Comparison of ENCODE assay signal across 27 mouse cellular contexts in the genomic region with DNA sequence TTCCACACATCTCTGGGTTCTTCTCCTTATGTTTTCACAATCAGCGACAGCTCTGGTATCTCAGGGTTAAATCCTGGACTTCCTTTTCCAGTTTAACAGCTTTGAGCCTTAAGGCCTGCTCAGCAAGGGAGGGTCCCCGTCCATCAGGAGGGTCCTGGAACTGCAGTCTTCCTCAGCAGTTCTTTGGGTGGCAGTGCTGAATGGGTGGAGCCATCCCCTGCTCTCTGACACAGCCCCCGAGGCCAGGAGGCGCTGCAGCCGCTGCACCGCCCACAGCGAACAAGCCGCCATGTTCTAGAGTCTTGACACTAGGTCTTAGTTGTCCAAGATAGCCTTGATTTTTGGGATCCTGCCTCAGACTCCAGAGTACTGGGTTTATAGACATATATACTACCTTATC. TPM values are rescaled to one million over a fixed set of nuclear protein-coding genes. Genes with fewer than 3 reads are reported as not detected.
DNase-seq lines count a peak whose midpoint lies in the region; TF ChIP-seq lines count a peak whose summit lies in the region.
"Had no signal": no experiment of that assay in that cellular context is flagged by ENCODE, and none has a peak within 500 bp of the region (broad histone marks: within the 10 kb centered on the region; RNA-seq: fewer than 3 reads in every experiment).

No protein-coding gene starts in this region.

- no peaks in the 10 kb centered on the region for H3K36me3 ChIP-seq in liver, adult 2 months (ENCODE audit: control insufficient read depth, insufficient read depth, low read length)
- peaks cover 16% of the 10 kb centered on the region; the same call in 1 of the 2 replicates for H3K36me3 ChIP-seq in E14TG2a.4 (ENCODE audit: insufficient read depth, low read length)
- H3K36me3 ChIP-seq: embryonic facial prominence, embryonic 10.5 days; embryonic facial prominence, embryonic 12.5 days; forebrain, embryonic 12.5 days; forebrain, embryonic 15.5 days had no signal

- no peak overlapping the region for H3K4me3 ChIP-seq in liver, adult 2 months (ENCODE audit: insufficient read depth, low read depth, low read length)
- peak overlapping the region; percentile 43 for H3K4me3 ChIP-seq in E14TG2a.4 (replicated peaks; ENCODE audit: low read length)
- H3K4me3 ChIP-seq: embryonic facial prominence, embryonic 10.5 days; embryonic facial prominence, embryonic 12.5 days; forebrain, embryonic 12.5 days; forebrain, embryonic 15.5 days had no signal

- H3K9me3 ChIP-seq in E14TG2a.4 (ENCODE audit: low read length) = no peaks in the 10 kb centered on the region
- H3K9me3 ChIP-seq: embryonic facial prominence, embryonic 10.5 days; embryonic facial prominence, embryonic 12.5 days; forebrain, embryonic 12.5 days; forebrain, embryonic 15.5 days had no signal

- DNase-seq in liver, adult 2 months (ENCODE audit: extremely low read depth, low read depth, low spot score) = no peak
- no peak for DNase-seq in liver
- peak; percentile 83 for DNase-seq in ES-CJ7 (ENCODE audit: low read depth, low spot score)
- peak; percentile 48 for DNase-seq in WW6 (ENCODE audit: low read depth, low spot score)
- no peak for DNase-seq in retina, embryonic 14.5 days (ENCODE audit: low spot score)
- no peak for DNase-seq in spleen, postnatal 14 days (ENCODE audit: low spot score in 2 of 2)
- DNase-seq in ovary, postnatal 36 days (ENCODE audit: low spot score) = no peak
- DNase-seq: adrenal gland, adult 8-10 months; adrenal gland, postnatal 14 days; adrenal gland, postnatal 36 days; cerebellum, adult 11-12 months; cerebellum, adult 2 months; cerebellum, adult 9-10 months; cerebellum, postnatal 10 days; cerebellum, postnatal 25 days; forebrain, postnatal 0 days had no signal

- H3K27me3 ChIP-seq in liver, adult 2 months (ENCODE audit: control insufficient read depth, insufficient read depth, low read length) = no peaks in the 10 kb centered on the region
- peaks cover 12% of the 10 kb centered on the region for H3K27me3 ChIP-seq in E14TG2a.4 (ENCODE audit: insufficient read depth, low read length)
- H3K27me3 ChIP-seq: forebrain, embryonic 15.5 days had no signal

- H3K27ac ChIP-seq in liver, adult 2 months (replicated peaks; ENCODE audit: insufficient read depth, low read depth, low read length) = peak overlapping the region; percentile 6; the same call in 1 of the 2 replicates
- H3K27ac ChIP-seq: embryonic facial prominence, embryonic 10.5 days; embryonic facial prominence, embryonic 12.5 days; forebrain, embryonic 12.5 days; forebrain, embryonic 15.5 days had no signal

- peaks cover 8% of the 10 kb centered on the region; the same call in 1 of the 2 replicates for H3K4me1 ChIP-seq in liver, adult 2 months (ENCODE audit: control insufficient read depth, insufficient read depth, low read length)
- peaks cover 39% of the 10 kb centered on the region for H3K4me1 ChIP-seq in E14TG2a.4 (replicated peaks; ENCODE audit: low read depth, low read length)
- H3K4me1 ChIP-seq: forebrain, embryonic 12.5 days; forebrain, embryonic 15.5 days had no signal

- H3K9ac ChIP-seq in liver, adult 2 months (ENCODE audit: low read depth, low read length) = no peak overlapping the region
- H3K9ac ChIP-seq: embryonic facial prominence, embryonic 12.5 days; forebrain, embryonic 12.5 days; forebrain, embryonic 15.5 days; forebrain, postnatal 0 days had no signal

- no peaks in the 10 kb centered on the region for H3K79me2 ChIP-seq in liver, adult 2 months (ENCODE audit: control insufficient read depth, insufficient read depth, low read length)

- TF ChIP-seq CTCF in liver, adult 2 months (IDR thresholded peaks at IDR 0.05; ENCODE audit: low read depth, low read length) = no peak
- peak; percentile 26 for TF ChIP-seq CTCF in E14TG2a.4 (conservative IDR thresholded peaks at IDR 0.05; ENCODE audit: low read length)

- 77% methylated on average over 8 of the region's 8 CpGs for WGBS in liver, adult 2 months

- TF ChIP-seq POLR2A in liver, adult 2 months (IDR thresholded peaks at IDR 0.05; ENCODE audit: extremely low read depth, insufficient read depth, low read length) = no peak

RNA-seq across cellular contexts. Expression of gene Cxcl17, which starts 6.8 kb away (rescaled TPM):
- total RNA-seq in liver, adult 2 months (2014; rRNA removed) = not detected in 2 replicates
- polyA plus RNA-seq in liver, adult 2 months (2012; rRNA removed) = not detected in 2 replicates
- total RNA-seq: adrenal gland, adult 18-20 months; adrenal gland, adult 8-10 months; adrenal gland, postnatal 14 days; adrenal gland, postnatal 36 days; forebrain, postnatal 0 days; MEL had no signal
- polyA plus RNA-seq: activated CD4-positive, CD25-positive, alpha-beta regulatory T cell, adult 4 months; C2C12; cerebellum, adult 2 months; cortical plate, adult 2 months had no signal

RNA-seq across cellular contexts. Expression of gene Lipe, which starts 21.0 kb away (rescaled TPM):
- 8.3 and 8.7 TPM in 2 replicates for total RNA-seq in liver, adult 2 months (2014; rRNA removed)
- 9.8 and 11.3 TPM in 2 replicates for polyA plus RNA-seq in liver, adult 2 months (2012; rRNA removed)

RNA-seq across cellular contexts. Expression of gene Cnfn, which starts 50.0 kb away (rescaled TPM):
- not detected in 2 replicates for total RNA-seq in liver, adult 2 months (2014; rRNA removed)
- not detected in 2 replicates for polyA plus RNA-seq in liver, adult 2 months (2012; rRNA removed)
- total RNA-seq: adrenal gland, adult 18-20 months; adrenal gland, adult 8-10 months; adrenal gland, postnatal 14 days; adrenal gland, postnatal 36 days; ES-E14; forebrain, postnatal 0 days; MEL had no signal
- polyA plus RNA-seq: activated CD4-positive, CD25-positive, alpha-beta regulatory T cell, adult 4 months; cerebellum, adult 2 months; cortical plate, adult 2 months; embryonic facial prominence, embryonic 10.5 days; forebrain, embryonic 12.5 days; forebrain, embryonic 15.5 days; forebrain, postnatal 0 days had no signal

RNA-seq across cellular contexts. Expression of gene Ceacam1, which starts 57.9 kb away (rescaled TPM):
- 45.5 and 59.6 TPM in 2 replicates for total RNA-seq in liver, adult 2 months (2014; rRNA removed)
- 84.8 and 87.9 TPM in 2 replicates for polyA plus RNA-seq in liver, adult 2 months (2012; rRNA removed)

Comparison
In these comparisons a context has a peak if more than half of its experiments do, and no peak if none do; other contexts are left out.
1. DNase-seq: peak in ES-CJ7 (single experiment) and WW6 (single experiment); none in liver, adult 2 months (single experiment), liver (single experiment), retina, embryonic 14.5 days (single experiment), spleen, postnatal 14 days (0 of 2) and ovary, postnatal 36 days (single experiment).